Mouse (Mus musculus): Measurements from ENCODE around the gene Ucma. TPM values are rescaled to one million over a fixed set of nuclear protein-coding genes. Genes with fewer than 3 reads are reported as not detected.

The Ucma gene
- polyA plus RNA-seq, 1 experiment from 2014 or later: not detected

DNA sequence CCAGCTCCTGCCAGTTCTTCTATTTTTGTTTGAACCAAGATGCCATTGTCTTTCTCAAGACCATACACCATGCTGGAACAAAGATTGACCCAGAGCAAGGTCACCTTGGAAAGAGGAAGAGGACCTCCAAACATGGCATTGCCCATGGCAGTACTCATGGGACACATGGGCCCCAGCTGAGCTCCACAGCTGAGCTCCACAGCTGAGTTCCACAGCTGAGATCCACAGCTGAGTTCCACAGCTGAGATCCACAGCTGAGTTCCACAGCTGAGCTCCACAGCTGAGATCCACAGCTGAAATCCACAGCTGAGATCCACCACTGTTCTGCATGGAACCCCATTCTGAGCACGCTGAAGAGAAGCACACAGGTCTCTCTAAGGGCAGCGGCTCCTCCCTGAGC is 24.9 kb upstream of the Ucma start:
- H3K9ac ChIP-seq (ENCODE audit: low read length): no peak overlapping the region
- H3K4me3 ChIP-seq (ENCODE audit: low read depth, low read length): no peak overlapping the region
- no peaks in the 10 kb centered on the region for H3K27me3 ChIP-seq (ENCODE audit: control insufficient read depth, insufficient read depth, low read length)
- no peaks in the 10 kb centered on the region for H3K4me1 ChIP-seq (replicated peaks; ENCODE audit: control insufficient read depth, insufficient read depth)
- no peak for TF ChIP-seq CTCF (IDR thresholded peaks at IDR 0.05; ENCODE audit: low read depth)
- no peak for TF ChIP-seq EP300 (optimal IDR thresholded peaks at IDR 0.05)
- H3K36me3 ChIP-seq (ENCODE audit: control insufficient read depth, insufficient read depth, low read length): no peaks in the 10 kb centered on the region
- no peaks in the 10 kb centered on the region for H3K9me3 ChIP-seq (ENCODE audit: control insufficient read depth, low read length)
- ATAC-seq (ENCODE audit: low FRiP score, low TSS enrichment) (no peak), DNase-seq (ENCODE audit: low spot score) (no peak)
- no peak overlapping the region for H3K4me2 ChIP-seq (replicated peaks; ENCODE audit: low read depth)
- H3K27ac ChIP-seq (replicated peaks): no peak overlapping the region
- 95% methylated on average over 2 of the region's 2 CpGs for WGBS

DNA sequence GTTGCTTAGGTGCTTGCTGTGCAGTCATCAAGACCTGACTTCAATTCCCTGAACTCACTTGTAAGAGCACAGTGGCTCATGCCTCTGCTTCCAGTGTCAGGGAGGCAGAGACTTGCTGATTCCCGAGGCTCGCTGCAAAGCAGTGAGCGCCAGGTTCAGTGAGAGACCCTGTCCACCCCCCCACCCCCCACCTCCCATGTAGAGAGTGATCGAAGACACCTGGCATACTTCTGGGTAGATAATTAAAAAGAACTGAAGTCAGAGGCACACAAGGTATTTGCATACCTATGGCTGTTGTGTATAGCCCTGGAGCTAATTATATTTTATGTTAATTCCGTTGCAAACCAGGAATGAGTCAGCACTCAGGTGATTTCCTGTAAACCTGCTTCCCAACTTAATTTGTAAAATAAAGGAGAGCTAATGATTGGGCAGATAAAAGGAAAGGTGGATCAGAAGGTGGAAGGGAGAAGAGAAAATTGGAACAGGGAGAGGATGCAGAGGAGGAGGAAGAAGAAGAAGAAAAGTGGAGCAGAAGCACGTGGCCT is 21.6 kb upstream of the Ucma start:
- TF ChIP-seq CTCF (IDR thresholded peaks at IDR 0.05; ENCODE audit: low read depth) (no peak), EP300 (optimal IDR thresholded peaks at IDR 0.05) (no peak)
- no peak overlapping the region for H3K9ac ChIP-seq (ENCODE audit: low read length)
- H3K27ac ChIP-seq (replicated peaks): no peak overlapping the region
- no peaks in the 10 kb centered on the region for H3K27me3 ChIP-seq (ENCODE audit: control insufficient read depth, insufficient read depth, low read length)
- no peaks in the 10 kb centered on the region for H3K9me3 ChIP-seq (ENCODE audit: control insufficient read depth, low read length)
- H3K4me1 ChIP-seq (replicated peaks; ENCODE audit: control insufficient read depth, insufficient read depth): no peaks in the 10 kb centered on the region
- DNase-seq (ENCODE audit: low spot score) (no peak), ATAC-seq (ENCODE audit: low FRiP score, low TSS enrichment) (no peak)
- no peaks in the 10 kb centered on the region for H3K36me3 ChIP-seq (ENCODE audit: control insufficient read depth, insufficient read depth, low read length)
- H3K4me3 ChIP-seq (ENCODE audit: low read depth, low read length): no peak overlapping the region
- 86% methylated on average over 6 of the region's 6 CpGs for WGBS
- no peak overlapping the region for H3K4me2 ChIP-seq (replicated peaks; ENCODE audit: low read depth)

DNA sequence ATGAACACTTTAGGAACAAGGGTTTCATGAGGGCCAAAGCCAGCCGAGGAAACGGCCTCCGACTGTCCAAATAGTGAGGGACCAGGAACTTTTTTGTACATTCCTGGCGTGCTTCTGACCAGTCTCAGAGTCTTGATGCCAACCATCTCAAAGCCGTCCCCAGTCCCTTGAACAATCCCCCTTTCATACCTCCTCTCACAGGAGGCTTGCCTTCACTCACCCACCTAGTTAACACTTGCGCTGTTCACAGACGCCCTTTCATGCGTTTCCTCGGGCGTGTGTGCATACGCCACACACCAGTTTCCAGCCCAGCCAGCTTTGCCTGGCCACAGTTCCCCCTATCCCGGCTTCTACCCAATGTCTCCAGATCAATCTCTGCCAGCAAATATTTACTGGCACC is 17.9 kb upstream of the Ucma start:
- no peaks in the 10 kb centered on the region for H3K9me3 ChIP-seq (ENCODE audit: control insufficient read depth, low read length)
- H3K4me2 ChIP-seq (replicated peaks; ENCODE audit: low read depth): no peak overlapping the region
- no peak overlapping the region for H3K4me3 ChIP-seq (ENCODE audit: low read depth, low read length)
- 76% methylated on average over 12 of the region's 12 CpGs for WGBS
- no peak overlapping the region for H3K9ac ChIP-seq (ENCODE audit: low read length)
- H3K27ac ChIP-seq (replicated peaks): no peak overlapping the region
- no peaks in the 10 kb centered on the region for H3K36me3 ChIP-seq (ENCODE audit: control insufficient read depth, insufficient read depth, low read length)
- DNase-seq (ENCODE audit: low spot score) (no peak), ATAC-seq (ENCODE audit: low FRiP score, low TSS enrichment) (no peak)
- no peaks in the 10 kb centered on the region for H3K4me1 ChIP-seq (replicated peaks; ENCODE audit: control insufficient read depth, insufficient read depth)
- no peaks in the 10 kb centered on the region for H3K27me3 ChIP-seq (ENCODE audit: control insufficient read depth, insufficient read depth, low read length)
- TF ChIP-seq EP300 (optimal IDR thresholded peaks at IDR 0.05) (no peak), CTCF (IDR thresholded peaks at IDR 0.05; ENCODE audit: low read depth) (no peak)

DNA sequence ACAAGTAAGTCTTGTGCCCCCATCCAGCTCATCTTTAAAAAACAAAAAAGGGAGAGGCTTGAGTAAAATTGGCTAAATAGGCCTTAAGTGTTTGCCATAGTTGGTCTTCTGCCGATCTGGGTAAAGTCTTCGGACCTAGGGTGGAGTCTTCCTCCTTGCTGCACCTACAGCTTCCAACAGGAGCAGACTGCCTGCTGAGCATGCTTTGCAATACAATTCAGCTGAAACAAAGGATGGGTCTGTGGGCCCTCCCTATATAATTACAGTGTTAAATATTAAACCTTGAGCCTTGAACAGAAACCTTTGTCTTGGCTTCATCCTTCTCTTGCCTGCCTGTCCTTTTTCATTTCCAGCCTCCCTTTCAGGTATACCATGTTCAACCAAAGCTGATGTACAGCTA is 8.1 kb upstream of the Ucma start:
- no peak overlapping the region for H3K9ac ChIP-seq (ENCODE audit: low read length)
- WGBS: 83% methylated on average over 2 of the region's 2 CpGs
- no peak overlapping the region for H3K4me3 ChIP-seq (ENCODE audit: low read depth, low read length)
- TF ChIP-seq EP300 (optimal IDR thresholded peaks at IDR 0.05) (no peak), CTCF (IDR thresholded peaks at IDR 0.05; ENCODE audit: low read depth) (no peak)
- H3K9me3 ChIP-seq (ENCODE audit: control insufficient read depth, low read length): no peaks in the 10 kb centered on the region
- DNase-seq (ENCODE audit: low spot score): no peak
- no peak overlapping the region for H3K4me2 ChIP-seq (replicated peaks; ENCODE audit: low read depth)
- no peaks in the 10 kb centered on the region for H3K4me1 ChIP-seq (replicated peaks; ENCODE audit: control insufficient read depth, insufficient read depth)
- H3K36me3 ChIP-seq (ENCODE audit: control insufficient read depth, insufficient read depth, low read length): no peaks in the 10 kb centered on the region
- no peak overlapping the region for H3K27ac ChIP-seq (replicated peaks)
- no peak for ATAC-seq (ENCODE audit: low FRiP score, low TSS enrichment)
- H3K27me3 ChIP-seq (ENCODE audit: control insufficient read depth, insufficient read depth, low read length): no peaks in the 10 kb centered on the region

DNA sequence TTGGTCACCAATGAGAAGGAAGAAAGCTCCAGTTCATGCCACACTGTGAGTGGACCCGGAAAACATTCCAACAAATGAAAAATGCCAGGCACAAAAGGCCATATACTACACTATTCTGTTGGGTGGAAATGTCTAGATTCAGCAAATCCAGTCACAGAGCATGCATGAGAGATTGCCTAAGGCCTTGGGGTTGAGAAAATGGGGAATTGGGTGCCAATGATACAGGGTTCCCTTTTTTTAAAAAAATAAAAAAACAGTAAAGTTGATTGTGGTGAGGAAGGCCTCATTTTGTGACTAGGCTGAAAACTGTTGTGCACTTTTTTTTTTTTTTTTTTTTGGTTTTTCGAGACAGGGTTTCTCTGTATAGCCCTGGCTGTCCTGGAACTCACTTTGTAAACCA is 6.8 kb upstream of the Ucma start:
- H3K9ac ChIP-seq (ENCODE audit: low read length): no peak overlapping the region
- no peak for DNase-seq (ENCODE audit: low spot score)
- H3K27ac ChIP-seq (replicated peaks): no peak overlapping the region
- H3K9me3 ChIP-seq (ENCODE audit: control insufficient read depth, low read length): no peaks in the 10 kb centered on the region
- H3K4me1 ChIP-seq (replicated peaks; ENCODE audit: control insufficient read depth, insufficient read depth): no peaks in the 10 kb centered on the region
- H3K4me2 ChIP-seq (replicated peaks; ENCODE audit: low read depth): no peak overlapping the region
- no peaks in the 10 kb centered on the region for H3K36me3 ChIP-seq (ENCODE audit: control insufficient read depth, insufficient read depth, low read length)
- no peak overlapping the region for H3K4me3 ChIP-seq (ENCODE audit: low read depth, low read length)
- no peak for ATAC-seq (ENCODE audit: low FRiP score, low TSS enrichment)
- H3K27me3 ChIP-seq (ENCODE audit: control insufficient read depth, insufficient read depth, low read length): no peaks in the 10 kb centered on the region
- 97% methylated on average over 1 of the region's 2 CpGs for WGBS
- TF ChIP-seq EP300 (optimal IDR thresholded peaks at IDR 0.05) (no peak), CTCF (IDR thresholded peaks at IDR 0.05; ENCODE audit: low read depth) (no peak)

DNA sequence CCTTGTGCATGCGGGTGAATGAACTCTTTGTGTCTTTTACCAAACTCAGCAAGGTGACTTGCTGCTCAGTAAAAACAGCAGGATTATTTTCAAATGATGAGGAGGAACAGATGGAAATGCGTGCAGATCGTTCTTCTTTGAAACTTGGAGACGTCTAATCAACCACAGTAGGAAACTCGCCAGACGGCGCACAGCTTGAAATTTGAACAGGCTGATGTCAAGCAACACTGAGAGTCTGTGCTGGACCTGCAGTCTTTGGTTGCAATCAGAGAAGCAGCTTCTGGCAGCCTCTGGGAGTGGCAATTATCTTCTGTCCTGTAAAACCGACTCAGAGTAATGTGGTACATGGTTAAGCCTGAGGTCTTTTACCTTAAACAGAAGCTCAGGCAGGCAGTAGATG is 2.2 kb downstream of the Ucma start:
- Histone ChIP-seq H3K4me3 (ENCODE audit: low read depth, low read length) (no peak overlapping the region), H3K9me3 (ENCODE audit: control insufficient read depth, low read length) (no peaks in the 10 kb centered on the region), H3K4me2 (replicated peaks; ENCODE audit: low read depth) (no peak overlapping the region), H3K4me1 (replicated peaks; ENCODE audit: control insufficient read depth, insufficient read depth) (no peaks in the 10 kb centered on the region), H3K27ac (replicated peaks) (no peak overlapping the region), H3K36me3 (ENCODE audit: control insufficient read depth, insufficient read depth, low read length) (no peaks in the 10 kb centered on the region), H3K27me3 (ENCODE audit: control insufficient read depth, insufficient read depth, low read length) (no peaks in the 10 kb centered on the region), H3K9ac (ENCODE audit: low read length) (no peak overlapping the region)
- 28% methylated on average over 8 of the region's 8 CpGs for WGBS
- DNase-seq (ENCODE audit: low spot score) (no peak), ATAC-seq (ENCODE audit: low FRiP score, low TSS enrichment) (no peak)
- TF ChIP-seq CTCF (IDR thresholded peaks at IDR 0.05; ENCODE audit: low read depth) (no peak), EP300 (optimal IDR thresholded peaks at IDR 0.05) (no peak)
